Mouse (Mus musculus): ENCODE data around the gene Tubb5. TPM values are rescaled to one million over a fixed set of nuclear protein-coding genes. Genes with fewer than 3 reads are reported as not detected.
"Not testable (repeated sequence)": the region's sequence is repeated elsewhere in the genome, so short reads cannot be mapped to it uniquely, and the experiment has no call there.

The Tubb5 gene
- polyA plus RNA-seq, 1 experiment from 2014 or later: 1,854 TPM

GRCm38 (mm10) chr17:35848112-35848511 lies 10.0 kb upstream of the Tubb5 start:
- Histone ChIP-seq H3K4me1 (no peaks in the 10 kb centered on the region), H3K9ac (no peak overlapping the region), H3K9me3 (no peaks in the 10 kb centered on the region), H3K4me3 (no peak overlapping the region), H3K36me3 (replicated peaks) (peaks cover 31% of the 10 kb centered on the region), H3K4me2 (no peak overlapping the region), H3K27ac (no peak overlapping the region), H3K27me3 (replicated peaks) (no peaks in the 10 kb centered on the region)
- WGBS: 81% methylated on average over 1 of the region's 1 CpGs
- ATAC-seq (replicated peaks): no peak

GRCm38 (mm10) chr17:35843514-35843913 lies 5.4 kb upstream of the Tubb5 start:
- no peak for ATAC-seq (replicated peaks)

GRCm38 (mm10) chr17:35842006-35842405 lies 3.9 kb upstream of the Tubb5 start:
- WGBS: 17% methylated on average over 11 of the region's 11 CpGs

More at GRCm38 (mm10) chr17:35843514-35843913, 5.4 kb upstream of the Tubb5 start:
- Histone ChIP-seq H3K4me2 (no peak overlapping the region), H3K9ac (no peak overlapping the region), H3K36me3 (replicated peaks) (peaks cover 17% of the 10 kb centered on the region), H3K27ac (no peak overlapping the region), H3K9me3 (no peaks in the 10 kb centered on the region), H3K4me1 (peaks cover 21% of the 10 kb centered on the region), H3K4me3 (no peak overlapping the region), H3K27me3 (replicated peaks) (no peaks in the 10 kb centered on the region)
- 96% methylated on average over 3 of the region's 3 CpGs for WGBS

GRCm38 (mm10) chr17:35841076-35841950 lies 3.2 kb upstream of the Tubb5 start, which contains the start of gene Mdc1:
Gene Mdc1 (plus strand): TSS chr17:35841515.
- Histone ChIP-seq H3K9ac (peak within 1 kb of the TSS; percentile 64), H3K27ac (peak within 1 kb of the TSS; percentile 82), H3K4me3 (peak within 1 kb of the TSS; percentile 71), H3K4me1 (peaks cover 21% of the 10 kb centered on the region), H3K27me3 (replicated peaks) (no peaks in the 10 kb centered on the region), H3K36me3 (replicated peaks) (peaks cover 6% of the 10 kb centered on the region; the same call in 1 of the 2 replicates), H3K4me2 (peak within 1 kb of the TSS; percentile 78), H3K9me3 (no peaks in the 10 kb centered on the region)
- under 1% methylated on average over 59 of the region's 59 CpGs for WGBS
- ATAC-seq (replicated peaks): peak; percentile 92

More at GRCm38 (mm10) chr17:35842006-35842405, 3.9 kb upstream of the Tubb5 start:
- Histone ChIP-seq H3K9ac (peak overlapping the region; percentile 64), H3K4me1 (peaks cover 21% of the 10 kb centered on the region), H3K9me3 (no peaks in the 10 kb centered on the region), H3K27me3 (replicated peaks) (no peaks in the 10 kb centered on the region), H3K4me2 (peak overlapping the region; percentile 78), H3K27ac (peak overlapping the region; percentile 82), H3K4me3 (peak overlapping the region; percentile 71), H3K36me3 (replicated peaks) (peaks cover 7% of the 10 kb centered on the region; the same call in 1 of the 2 replicates)
- ATAC-seq (replicated peaks): no peak

GRCm38 (mm10) chr17:35840561-35840960 lies 2.5 kb upstream of the Tubb5 start:
- 51% methylated on average over 14 of the region's 14 CpGs for WGBS
- peak overlapping the region; percentile 78 for H3K4me2 ChIP-seq
- no peaks in the 10 kb centered on the region for H3K9me3 ChIP-seq
- H3K9ac ChIP-seq: no peak overlapping the region
- H3K4me1 ChIP-seq: peaks cover 27% of the 10 kb centered on the region
- no peaks in the 10 kb centered on the region for H3K27me3 ChIP-seq (replicated peaks)
- peak overlapping the region; percentile 71 for H3K4me3 ChIP-seq
- ATAC-seq (replicated peaks): no peak
- peak overlapping the region; percentile 82; the same call in 1 of the 2 replicates for H3K27ac ChIP-seq
- H3K36me3 ChIP-seq (replicated peaks): peaks cover 4% of the 10 kb centered on the region

- peak overlapping the region; percentile 96 for H3K4me3 ChIP-seq
- WGBS: 56% methylated on average over 3 of the region's 3 CpGs
- H3K9ac ChIP-seq: peak overlapping the region; percentile 97
- peak overlapping the region; percentile 57 for H3K4me2 ChIP-seq
- not testable (repeated sequence) for H3K9me3 ChIP-seq; H3K27me3 ChIP-seq (replicated peaks); ATAC-seq (replicated peaks)
- H3K4me1 ChIP-seq: peaks cover 42% of the 10 kb centered on the region
- H3K36me3 ChIP-seq (replicated peaks): peaks cover 18% of the 10 kb centered on the region
- peak overlapping the region; percentile 98 for H3K27ac ChIP-seq
These were observed 896 bp upstream of the Tubb5 start for GRCm38 (mm10) chr17:35839002-35839401.

- Histone ChIP-seq H3K9ac (peak overlapping the region; percentile 97), H3K4me3 (peak overlapping the region; percentile 96), H3K27ac (peak overlapping the region; percentile 98), H3K27me3 (replicated peaks) (no peaks in the 10 kb centered on the region), H3K36me3 (replicated peaks) (peaks cover 22% of the 10 kb centered on the region), H3K4me1 (peaks cover 47% of the 10 kb centered on the region), H3K4me2 (peak overlapping the region; percentile 57), H3K9me3 (no peaks in the 10 kb centered on the region)
- 5% methylated on average over 5 of the region's 5 CpGs for WGBS
- no peak for ATAC-seq (replicated peaks)
These were observed 464 bp upstream of the Tubb5 start for GRCm38 (mm10) chr17:35838570-35838969.

- 0 out of 2 replicates have a peak, but pooled peaks have one; percentile 1 for ATAC-seq (replicated peaks)
- peaks cover 51% of the 10 kb centered on the region for H3K4me1 ChIP-seq
- peak overlapping the region; percentile 57 for H3K4me2 ChIP-seq
- peak overlapping the region; percentile 97 for H3K9ac ChIP-seq
- H3K27me3 ChIP-seq (replicated peaks): no peaks in the 10 kb centered on the region
- H3K36me3 ChIP-seq (replicated peaks): peaks cover 28% of the 10 kb centered on the region
- H3K9me3 ChIP-seq: no peaks in the 10 kb centered on the region
- peak overlapping the region; percentile 98 for H3K27ac ChIP-seq
- WGBS: 0% methylated on average over 18 of the region's 18 CpGs
- H3K4me3 ChIP-seq: peak overlapping the region; percentile 96
These were observed 619 bp downstream of the Tubb5 start for GRCm38 (mm10) chr17:35837487-35837886.

GRCm38 (mm10) chr17:35836991-35837422 lies 1.1 kb downstream of the Tubb5 start:
- H3K36me3 ChIP-seq (replicated peaks): peaks cover 28% of the 10 kb centered on the region
- peak; percentile 21 for ATAC-seq (replicated peaks)

GRCm38 (mm10) chr17:35836178-35836965 lies 1.7 kb downstream of the Tubb5 start:
- H3K4me2 ChIP-seq: peak overlapping the region; percentile 57
- H3K27me3 ChIP-seq (replicated peaks): no peaks in the 10 kb centered on the region
- H3K9me3 ChIP-seq: no peaks in the 10 kb centered on the region
- H3K27ac ChIP-seq: peak overlapping the region; percentile 98
- WGBS: 7% methylated on average over 24 of the region's 24 CpGs
- H3K4me3 ChIP-seq: peak overlapping the region; percentile 96
- H3K4me1 ChIP-seq: peaks cover 42% of the 10 kb centered on the region
- H3K9ac ChIP-seq: peak overlapping the region; percentile 97
- ATAC-seq (replicated peaks): 0 out of 2 replicates have a peak, but pooled peaks have one; percentile 0
- peaks cover 28% of the 10 kb centered on the region for H3K36me3 ChIP-seq (replicated peaks)

More at GRCm38 (mm10) chr17:35836991-35837422, 1.1 kb downstream of the Tubb5 start:
- Histone ChIP-seq H3K4me1 (peaks cover 46% of the 10 kb centered on the region), H3K27me3 (replicated peaks) (no peaks in the 10 kb centered on the region), H3K4me2 (peak overlapping the region; percentile 57), H3K4me3 (peak overlapping the region; percentile 96), H3K9me3 (no peaks in the 10 kb centered on the region), H3K9ac (peak overlapping the region; percentile 97), H3K27ac (peak overlapping the region; percentile 98)
- WGBS: under 1% methylated on average over 21 of the region's 25 CpGs

- WGBS: 76% methylated on average over 26 of the region's 26 CpGs
- no peak for ATAC-seq (replicated peaks)
- peaks cover 28% of the 10 kb centered on the region for H3K36me3 ChIP-seq (replicated peaks)
These were observed 2.5 kb downstream of the Tubb5 start for GRCm38 (mm10) chr17:35835424-35836140.

More at GRCm38 (mm10) chr17:35835424-35836140, 2.5 kb downstream of the Tubb5 start:
- no peaks in the 10 kb centered on the region for H3K9me3 ChIP-seq
- H3K27ac ChIP-seq: peak overlapping the region; percentile 28; the same call in 1 of the 2 replicates
- no peaks in the 10 kb centered on the region for H3K27me3 ChIP-seq (replicated peaks)
- peak overlapping the region; percentile 57 for H3K4me2 ChIP-seq
- peak overlapping the region; percentile 96 for H3K4me3 ChIP-seq
- peak overlapping the region; percentile 4; the same call in 1 of the 2 replicates for H3K9ac ChIP-seq
- peaks cover 42% of the 10 kb centered on the region for H3K4me1 ChIP-seq

Data from midbrain, embryonic 15.5 days (tissue).